Mouse (Mus musculus) stomach, embryonic 16.5 days (tissue): ENCODE results near the gene Fto. TPM values are rescaled to one million over a fixed set of nuclear protein-coding genes. Genes with fewer than 3 reads are reported as not detected.

Source experiments
- ATAC-seq: fragments of 200-750 bp; cut with Nextera tagmentation; 2 replicates; pipeline ENCODE4 v1.8.0; 2017; ENCODE audit warnings: moderate number of reproducible peaks, moderate TSS enrichment; ENCODE audit not compliant: insufficient read depth, low FRiP score
- H3K27ac ChIP-seq: fragments of 300-500 bp; sonication (generic); 2 replicates; pipeline ENCODE4 v1.5.1; 2014; ENCODE audit warnings: low read length
- H3K27me3 ChIP-seq: fragments of 300-500 bp; sonication (generic); 2 replicates; pipeline ENCODE4 v1.6.1; 2014; ENCODE audit warnings: low read length, control low read depth, mixed read lengths; ENCODE audit not compliant: control insufficient read depth, insufficient read depth
- H3K36me3 ChIP-seq: fragments of 300-500 bp; sonication (generic); 2 replicates; pipeline ENCODE4 v1.6.1; 2014; ENCODE audit warnings: low read length; ENCODE audit not compliant: control insufficient read depth, insufficient read depth
- H3K4me1 ChIP-seq: fragments of 300-500 bp; sonication (generic); 2 replicates; pipeline ENCODE4 v1.6.1; 2014; ENCODE audit warnings: low read length, control low read depth, mixed read lengths; ENCODE audit not compliant: control insufficient read depth, insufficient read depth
- H3K4me2 ChIP-seq: fragments of 300-500 bp; sonication (generic); 2 replicates; pipeline ENCODE4 v1.6.1; 2014; ENCODE audit warnings: low read depth, low read length, mixed read lengths
- H3K4me3 ChIP-seq: fragments of 300-500 bp; sonication (generic); replicated peaks from 2 replicates; pipeline ENCODE4 v1.5.1; 2014; ENCODE audit warnings: mild to moderate bottlenecking, low read length
- H3K9ac ChIP-seq: fragments of 300-500 bp; sonication (generic); 2 replicates; pipeline ENCODE4 v1.6.1; 2014; ENCODE audit warnings: low read length
- H3K9me3 ChIP-seq: fragments of 300-500 bp; sonication (generic); replicated peaks from 2 replicates; pipeline ENCODE4 v1.6.1; 2016; ENCODE audit warnings: low read length, control low read depth; ENCODE audit not compliant: control insufficient read depth
- WGBS: fragments of 180-500 bp; shearing (Covaris S2); extraction: QIAGEN DNeasy Blood & Tissue Kit; methylation state at CpG from one replicate; pipeline ENCODE4 v1.1.7; 2014; 5-methylcytosine and 5-hydroxymethylcytosine counted together
- polyA plus RNA-seq: library from polyadenylated mRNA; unstranded; fragments of >200 nt; fragmentation: Nextera tagmentation; extraction: Ambion mirVana; gene quantifications from 2 replicates; pipeline ENCODE4 v1.2.1, GENCODE M21; 2015

Fto gene
- polyA plus RNA-seq, 1 experiment from 2014 or later = 73.4 TPM

GRCm38 (mm10) chr8:91629594-91629993 is 316.3 kb downstream of the Fto start:
- no peak overlapping the region for H3K4me3 ChIP-seq
- H3K9ac ChIP-seq = no peak overlapping the region
- H3K36me3 ChIP-seq = no peaks in the 10 kb centered on the region
- H3K27ac ChIP-seq = no peak overlapping the region
- no peaks in the 10 kb centered on the region for H3K9me3 ChIP-seq
- no peak for ATAC-seq
- peaks cover 9% of the 10 kb centered on the region; the same call in 1 of the 2 replicates for H3K4me1 ChIP-seq
- 45% methylated on average over 14 of the region's 14 CpGs for WGBS
- no peaks in the 10 kb centered on the region for H3K27me3 ChIP-seq
- no peak overlapping the region for H3K4me2 ChIP-seq

- Histone ChIP-seq H3K4me2 (no peak overlapping the region), H3K27me3 (no peaks in the 10 kb centered on the region), H3K9me3 (no peaks in the 10 kb centered on the region), H3K4me3 (no peak overlapping the region), H3K36me3 (no peaks in the 10 kb centered on the region), H3K9ac (no peak overlapping the region), H3K27ac (no peak overlapping the region), H3K4me1 (peaks cover 9% of the 10 kb centered on the region; the same call in 1 of the 2 replicates)
- WGBS = 49% methylated on average over 16 of the region's 16 CpGs
- ATAC-seq = no peak
Measured at GRCm38 (mm10) chr8:91630320-91631033, 317.2 kb downstream of the Fto start.

- Histone ChIP-seq H3K9me3 (no peaks in the 10 kb centered on the region), H3K27ac (no peak overlapping the region), H3K4me2 (no peak overlapping the region), H3K36me3 (no peaks in the 10 kb centered on the region), H3K4me3 (no peak overlapping the region), H3K27me3 (no peaks in the 10 kb centered on the region), H3K4me1 (peaks cover 9% of the 10 kb centered on the region; the same call in 1 of the 2 replicates), H3K9ac (no peak overlapping the region)
- no peak for ATAC-seq
- WGBS = 85% methylated on average over 8 of the region's 8 CpGs
Measured at GRCm38 (mm10) chr8:91632411-91632810, 319.1 kb downstream of the Fto start.

GRCm38 (mm10) chr8:91635406-91635805 is 322.1 kb downstream of the Fto start:
- no peak overlapping the region for H3K4me3 ChIP-seq
- no peak overlapping the region for H3K4me2 ChIP-seq
- no peak overlapping the region for H3K9ac ChIP-seq
- no peak for ATAC-seq
- H3K9me3 ChIP-seq = no peaks in the 10 kb centered on the region
- no peaks in the 10 kb centered on the region for H3K36me3 ChIP-seq
- WGBS = 90% methylated on average over 4 of the region's 4 CpGs
- 0 out of 2 replicates have a peak, but pooled peaks cover 3% of the 10 kb centered on the region for H3K4me1 ChIP-seq
- H3K27me3 ChIP-seq = no peaks in the 10 kb centered on the region
- no peak overlapping the region for H3K27ac ChIP-seq

GRCm38 (mm10) chr8:91636887-91637286 is 323.6 kb downstream of the Fto start:
- ATAC-seq = no peak
- Histone ChIP-seq H3K9me3 (no peaks in the 10 kb centered on the region), H3K4me1 (0 out of 2 replicates have a peak, but pooled peaks cover 3% of the 10 kb centered on the region), H3K9ac (no peak overlapping the region), H3K4me2 (no peak overlapping the region), H3K27me3 (no peaks in the 10 kb centered on the region), H3K36me3 (no peaks in the 10 kb centered on the region), H3K4me3 (no peak overlapping the region), H3K27ac (no peak overlapping the region)
- WGBS = 80% methylated on average over 6 of the region's 6 CpGs

- WGBS = 88% methylated on average over 9 of the region's 9 CpGs
- ATAC-seq = no peak
- Histone ChIP-seq H3K4me3 (no peak overlapping the region), H3K9ac (no peak overlapping the region), H3K4me2 (no peak overlapping the region), H3K4me1 (no peaks in the 10 kb centered on the region), H3K27me3 (no peaks in the 10 kb centered on the region), H3K36me3 (no peaks in the 10 kb centered on the region), H3K27ac (no peak overlapping the region), H3K9me3 (no peaks in the 10 kb centered on the region)
Measured at GRCm38 (mm10) chr8:91637684-91638083, 324.4 kb downstream of the Fto start.

- Histone ChIP-seq H3K4me1 (no peaks in the 10 kb centered on the region), H3K9ac (no peak overlapping the region), H3K9me3 (no peaks in the 10 kb centered on the region), H3K4me2 (no peak overlapping the region), H3K27me3 (no peaks in the 10 kb centered on the region), H3K27ac (no peak overlapping the region), H3K36me3 (no peaks in the 10 kb centered on the region), H3K4me3 (no peak overlapping the region)
- ATAC-seq = no peak
- WGBS = 87% methylated on average over 12 of the region's 12 CpGs
Measured at GRCm38 (mm10) chr8:91638256-91638655, 324.9 kb downstream of the Fto start.

GRCm38 (mm10) chr8:91640471-91640870 is 327.1 kb downstream of the Fto start:
- Histone ChIP-seq H3K9me3 (no peaks in the 10 kb centered on the region), H3K27me3 (no peaks in the 10 kb centered on the region), H3K36me3 (no peaks in the 10 kb centered on the region), H3K4me3 (no peak overlapping the region), H3K4me1 (no peaks in the 10 kb centered on the region), H3K27ac (no peak overlapping the region), H3K4me2 (no peak overlapping the region), H3K9ac (no peak overlapping the region)
- ATAC-seq = no peak
- 75% methylated on average over 7 of the region's 7 CpGs for WGBS

GRCm38 (mm10) chr8:91645484-91645883 is 332.2 kb downstream of the Fto start:
- no peak overlapping the region for H3K9ac ChIP-seq
- no peaks in the 10 kb centered on the region for H3K36me3 ChIP-seq
- no peak overlapping the region for H3K4me2 ChIP-seq
- peaks cover 10% of the 10 kb centered on the region; the same call in 1 of the 2 replicates for H3K4me1 ChIP-seq
- WGBS = 77% methylated on average over 2 of the region's 2 CpGs
- no peaks in the 10 kb centered on the region for H3K9me3 ChIP-seq
- no peak overlapping the region for H3K4me3 ChIP-seq
- H3K27ac ChIP-seq = no peak overlapping the region
- no peaks in the 10 kb centered on the region for H3K27me3 ChIP-seq
- no peak for ATAC-seq
